In the genomic region with DNA sequence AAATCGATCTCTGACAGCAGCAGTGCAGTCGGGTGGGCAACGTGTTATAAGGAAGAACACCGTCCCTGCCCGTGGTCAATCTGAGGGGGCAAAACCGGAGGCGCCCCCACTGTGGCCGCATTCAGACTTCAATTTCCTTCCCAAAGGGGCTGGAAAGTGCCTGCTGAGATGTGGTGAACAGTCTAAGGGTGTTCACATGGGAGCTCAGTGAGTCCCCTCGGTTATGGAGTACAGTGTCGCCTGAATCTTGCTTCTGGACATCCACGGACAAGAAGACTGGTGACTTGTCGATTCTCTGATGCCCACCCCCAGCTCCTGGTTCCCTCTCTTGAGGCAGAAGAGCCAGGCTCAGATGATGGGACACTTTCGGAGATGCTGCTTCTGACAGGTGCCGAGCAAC, we compare ENCODE assay signal across 9 mouse cellular contexts. TPM values are rescaled to one million over a fixed set of nuclear protein-coding genes. Genes with fewer than 3 reads are reported as not detected.
DNase-seq lines count a peak whose midpoint lies in the region; ATAC-seq lines count a peak whose summit lies in the region.
"Had no signal": no experiment of that assay in that cellular context is flagged by ENCODE, and none has a peak within 500 bp of the region (broad histone marks: within the 10 kb centered on the region; RNA-seq: fewer than 3 reads in every experiment).

No protein-coding gene starts in this region.

- DNase-seq in kidney, adult 8-10 months: no peak
- no peak for DNase-seq in embryonic facial prominence, embryonic 11.5 days (ENCODE audit: low spot score)
- no peak for DNase-seq in thymus, postnatal 14 days
- no peak for DNase-seq in gastrocnemius, postnatal 36 days

- peaks cover 8% of the 10 kb centered on the region for H3K4me1 ChIP-seq in kidney, embryonic 15.5 days
- H3K4me1 ChIP-seq in embryonic facial prominence, embryonic 11.5 days (ENCODE audit: control insufficient read depth, insufficient read depth, low read length): no peaks in the 10 kb centered on the region
- H3K4me1 ChIP-seq in hindbrain, embryonic 15.5 days (replicated peaks): peaks cover 17% of the 10 kb centered on the region
- peaks cover 10% of the 10 kb centered on the region for H3K4me1 ChIP-seq in midbrain, embryonic 16.5 days (ENCODE audit: control insufficient read depth, insufficient read depth, low read length)

- H3K4me2 ChIP-seq in kidney, embryonic 15.5 days: peak overlapping the region; percentile 83
- peak overlapping the region; percentile 78 for H3K4me2 ChIP-seq in embryonic facial prominence, embryonic 11.5 days (ENCODE audit: low read depth, low read length)
- H3K4me2 ChIP-seq in hindbrain, embryonic 15.5 days: peak overlapping the region; percentile 66
- peak overlapping the region; percentile 80 for H3K4me2 ChIP-seq in midbrain, embryonic 16.5 days (ENCODE audit: low read length)

- H3K27me3 ChIP-seq in kidney, embryonic 15.5 days: no peaks in the 10 kb centered on the region
- no peaks in the 10 kb centered on the region for H3K27me3 ChIP-seq in embryonic facial prominence, embryonic 11.5 days (ENCODE audit: control insufficient read depth, insufficient read depth, low read length)
- H3K27me3 ChIP-seq in hindbrain, embryonic 15.5 days: no peaks in the 10 kb centered on the region
- H3K27me3 ChIP-seq in midbrain, embryonic 16.5 days (ENCODE audit: control insufficient read depth, insufficient read depth, low read depth, low read length): no peaks in the 10 kb centered on the region

- peak overlapping the region; percentile 59; the same call in 1 of the 2 replicates for H3K27ac ChIP-seq in kidney, embryonic 15.5 days
- no peak overlapping the region for H3K27ac ChIP-seq in embryonic facial prominence, embryonic 11.5 days (replicated peaks; ENCODE audit: low read depth, low read length)
- peak overlapping the region; percentile 80 for H3K27ac ChIP-seq in hindbrain, embryonic 15.5 days (replicated peaks)
- no peak overlapping the region for H3K27ac ChIP-seq in midbrain, embryonic 16.5 days (ENCODE audit: low read length)

- ATAC-seq in kidney, embryonic 15.5 days (replicated peaks; ENCODE audit: low FRiP score): no peak; the same call in 1 of the 2 replicates
- ATAC-seq in embryonic facial prominence, embryonic 11.5 days (replicated peaks; ENCODE audit: insufficient number of reproducible peaks, low FRiP score, low TSS enrichment, low read depth): 0 out of 2 replicates have a peak, but pooled peaks have one; percentile 10
- ATAC-seq in hindbrain, embryonic 15.5 days (ENCODE audit: low FRiP score, low read depth): no peak
- ATAC-seq in midbrain, embryonic 16.5 days: peak; percentile 61
- no peak for ATAC-seq in monocyte, adult 5-6 weeks (replicated peaks; ENCODE audit: insufficient number of reproducible peaks, low FRiP score, low TSS enrichment, poor library complexity, severe bottlenecking)

- WGBS in kidney, embryonic 15.5 days: 15% methylated on average over 14 of the region's 14 CpGs
- WGBS in embryonic facial prominence, embryonic 11.5 days: 13% methylated on average over 14 of the region's 14 CpGs
- 14% methylated on average over 14 of the region's 14 CpGs for WGBS in hindbrain, embryonic 15.5 days
- WGBS in midbrain, embryonic 16.5 days: 14% methylated on average over 14 of the region's 14 CpGs

- peak overlapping the region; percentile 61 for H3K9ac ChIP-seq in kidney, embryonic 15.5 days
- H3K9ac ChIP-seq in embryonic facial prominence, embryonic 11.5 days (replicated peaks; ENCODE audit: low read length): peak overlapping the region; percentile 83
- peak overlapping the region; percentile 81 for H3K9ac ChIP-seq in hindbrain, embryonic 15.5 days
- peak overlapping the region; percentile 92 for H3K9ac ChIP-seq in midbrain, embryonic 16.5 days (ENCODE audit: low read depth, low read length)

- peak overlapping the region; percentile 67 for H3K4me3 ChIP-seq in kidney, embryonic 15.5 days (replicated peaks)
- H3K4me3 ChIP-seq in embryonic facial prominence, embryonic 11.5 days (ENCODE audit: low read depth, low read length): peak overlapping the region; percentile 83
- peak overlapping the region; percentile 84 for H3K4me3 ChIP-seq in hindbrain, embryonic 15.5 days
- peak overlapping the region; percentile 86 for H3K4me3 ChIP-seq in midbrain, embryonic 16.5 days (ENCODE audit: low read depth, low read length)

- H3K36me3 ChIP-seq in kidney, embryonic 15.5 days: peaks cover 33% of the 10 kb centered on the region
- no peaks in the 10 kb centered on the region for H3K36me3 ChIP-seq in embryonic facial prominence, embryonic 11.5 days (replicated peaks; ENCODE audit: control insufficient read depth, insufficient read depth, low read depth, low read length)
- H3K36me3 ChIP-seq in hindbrain, embryonic 15.5 days: peaks cover 8% of the 10 kb centered on the region
- H3K36me3 ChIP-seq in midbrain, embryonic 16.5 days (ENCODE audit: control insufficient read depth, insufficient read depth, low read length): peaks cover 9% of the 10 kb centered on the region

- H3K9me3 ChIP-seq in kidney, embryonic 15.5 days (replicated peaks): no peaks in the 10 kb centered on the region
- H3K9me3 ChIP-seq in embryonic facial prominence, embryonic 11.5 days (replicated peaks; ENCODE audit: control insufficient read depth, low read length): no peaks in the 10 kb centered on the region
- no peaks in the 10 kb centered on the region for H3K9me3 ChIP-seq in hindbrain, embryonic 15.5 days
- no peaks in the 10 kb centered on the region for H3K9me3 ChIP-seq in midbrain, embryonic 16.5 days (replicated peaks; ENCODE audit: control insufficient read depth, low read length, poor library complexity, severe bottlenecking)

- intact Hi-C loops in gastrocnemius, postnatal 36 days (cut with DNase I): loop anchor here (1.0 to 5.0 kb wide), 3 partner anchors 123 to 237 kb away; a partner anchor contains a TSS

RNA-seq across cellular contexts. Expression of a gene that starts 0.6 kb away (rescaled TPM):
- polyA plus RNA-seq in kidney, embryonic 15.5 days (2015; fragmentation: Nextera tagmentation; extraction: Ambion mirVana): 9.7 and 12.7 TPM in 2 replicates
- polyA plus RNA-seq in embryonic facial prominence, embryonic 11.5 days (2014; fragmentation: Nextera tagmentation; extraction: Ambion mirVana): 8.6 and 11.4 TPM in 2 replicates
- polyA plus RNA-seq in hindbrain, embryonic 15.5 days (2015; fragmentation: Nextera tagmentation; extraction: Ambion mirVana): 11.5 and 11.9 TPM in 2 replicates
- polyA plus RNA-seq in midbrain, embryonic 16.5 days (2015; fragmentation: Nextera tagmentation; extraction: Ambion mirVana): 14.7 and 16.3 TPM in 2 replicates
- total RNA-seq in monocyte, adult 5-6 weeks (2017): not detected in 3 replicates
- total RNA-seq in gastrocnemius, postnatal 36 days (2021): 1 to 10 TPM; 2.9 to 3.0 TPM

RNA-seq across cellular contexts. Expression of a gene that starts 11.7 kb away (rescaled TPM):
- not detected in 2 replicates for polyA plus RNA-seq in kidney, embryonic 15.5 days (2015; fragmentation: Nextera tagmentation; extraction: Ambion mirVana)
- not detected in 2 replicates for polyA plus RNA-seq in embryonic facial prominence, embryonic 11.5 days (2014; fragmentation: Nextera tagmentation; extraction: Ambion mirVana)
- polyA plus RNA-seq in hindbrain, embryonic 15.5 days (2015; fragmentation: Nextera tagmentation; extraction: Ambion mirVana): not detected in 2 replicates
- polyA plus RNA-seq in midbrain, embryonic 16.5 days (2015; fragmentation: Nextera tagmentation; extraction: Ambion mirVana): not detected in 2 replicates
- not detected in 3 replicates for total RNA-seq in monocyte, adult 5-6 weeks (2017)
- total RNA-seq in gastrocnemius, postnatal 36 days (2021): not detected
- polyA plus RNA-seq: large intestine, adult 2 months had no signal

RNA-seq across cellular contexts. Expression of a gene that starts 45.6 kb away (rescaled TPM):
- polyA plus RNA-seq in kidney, embryonic 15.5 days (2015; fragmentation: Nextera tagmentation; extraction: Ambion mirVana): not detected in 2 replicates
- polyA plus RNA-seq in embryonic facial prominence, embryonic 11.5 days (2014; fragmentation: Nextera tagmentation; extraction: Ambion mirVana): 0.15 TPM in 1 of 2 replicates, not detected in the other
- not detected in 2 replicates for polyA plus RNA-seq in hindbrain, embryonic 15.5 days (2015; fragmentation: Nextera tagmentation; extraction: Ambion mirVana)
- polyA plus RNA-seq in midbrain, embryonic 16.5 days (2015; fragmentation: Nextera tagmentation; extraction: Ambion mirVana): not detected in 2 replicates
- total RNA-seq in monocyte, adult 5-6 weeks (2017): not detected in 3 replicates
- not detected for total RNA-seq in gastrocnemius, postnatal 36 days (2021)
- polyA plus RNA-seq: large intestine, adult 2 months had no signal

RNA-seq across cellular contexts. Expression of a gene that starts 56.2 kb away (rescaled TPM):
- not detected in 2 replicates for polyA plus RNA-seq in kidney, embryonic 15.5 days (2015; fragmentation: Nextera tagmentation; extraction: Ambion mirVana)
- polyA plus RNA-seq in embryonic facial prominence, embryonic 11.5 days (2014; fragmentation: Nextera tagmentation; extraction: Ambion mirVana): not detected in 2 replicates
- polyA plus RNA-seq in hindbrain, embryonic 15.5 days (2015; fragmentation: Nextera tagmentation; extraction: Ambion mirVana): not detected in 2 replicates
- not detected in 2 replicates for polyA plus RNA-seq in midbrain, embryonic 16.5 days (2015; fragmentation: Nextera tagmentation; extraction: Ambion mirVana)
- total RNA-seq in monocyte, adult 5-6 weeks (2017): not detected in 3 replicates
- not detected for total RNA-seq in gastrocnemius, postnatal 36 days (2021)
- polyA plus RNA-seq: large intestine, adult 2 months had no signal

Comparison
In these comparisons a context has a peak if more than half of its experiments do, and no peak if none do; other contexts are left out.
1. ATAC-seq: peak in embryonic facial prominence, embryonic 11.5 days (single experiment) and midbrain, embryonic 16.5 days (single experiment); none in kidney, embryonic 15.5 days (single experiment), hindbrain, embryonic 15.5 days (single experiment) and monocyte, adult 5-6 weeks (single experiment).
2. H3K27ac ChIP-seq: peak in kidney, embryonic 15.5 days (single experiment) and hindbrain, embryonic 15.5 days (single experiment); none in embryonic facial prominence, embryonic 11.5 days (single experiment) and midbrain, embryonic 16.5 days (single experiment).
3. Peak in every context shown above with its lines, with median percentiles within 50 percentile points of each other: H3K4me2 ChIP-seq, H3K4me3 ChIP-seq and H3K9ac ChIP-seq.